Mouse (Mus musculus): Measurements from ENCODE around the gene Il17d.

Gene Il17d

GRCm38 (mm10) chr14:57535646-57536045 lies 11.1 kb downstream of the Il17d start:
- no peak for DNase-seq (ENCODE audit: low read depth)

- DNase-seq (ENCODE audit: low read depth): no peak
These were observed 12.2 kb downstream of the Il17d start for GRCm38 (mm10) chr14:57536820-57537219.

GRCm38 (mm10) chr14:57537261-57538015 lies 12.9 kb downstream of the Il17d start:
- no peak for DNase-seq (ENCODE audit: low read depth)

- no peak for DNase-seq (ENCODE audit: low read depth)
These were observed 16.1 kb downstream of the Il17d start for GRCm38 (mm10) chr14:57540683-57541082.

- DNase-seq (ENCODE audit: low read depth): no peak
These were observed 17.7 kb downstream of the Il17d start for GRCm38 (mm10) chr14:57542231-57542630.

- no peak for DNase-seq (ENCODE audit: low read depth)
These were observed 19.0 kb downstream of the Il17d start for GRCm38 (mm10) chr14:57543420-57544039.

GRCm38 (mm10) chr14:57545526-57545925 lies 20.9 kb downstream of the Il17d start:
- no peak for DNase-seq (ENCODE audit: low read depth)

GRCm38 (mm10) chr14:57546131-57546530 lies 21.6 kb downstream of the Il17d start:
- no peak for DNase-seq (ENCODE audit: low read depth)

GRCm38 (mm10) chr14:57546557-57547021 lies 22.0 kb downstream of the Il17d start:
- DNase-seq (ENCODE audit: low read depth): no peak

- DNase-seq (ENCODE audit: low read depth): no peak
These were observed 22.5 kb downstream of the Il17d start for GRCm38 (mm10) chr14:57547062-57547461.

GRCm38 (mm10) chr14:57552945-57553344 lies 28.4 kb downstream of the Il17d start:
- DNase-seq (ENCODE audit: low read depth): no peak

- DNase-seq (ENCODE audit: low read depth): no peak
These were observed 29.9 kb downstream of the Il17d start for GRCm38 (mm10) chr14:57554434-57554833.

- DNase-seq (ENCODE audit: low read depth): no peak
These were observed 31.0 kb downstream of the Il17d start for GRCm38 (mm10) chr14:57555471-57556070.

GRCm38 (mm10) chr14:57556922-57557321 lies 32.3 kb downstream of the Il17d start:
- DNase-seq (ENCODE audit: low read depth): no peak

- DNase-seq (ENCODE audit: low read depth): no peak
These were observed 41.0 kb downstream of the Il17d start for GRCm38 (mm10) chr14:57565626-57566025.

- DNase-seq (ENCODE audit: low read depth): peak; percentile 93
These were observed 46.9 kb downstream of the Il17d start, which contains the start of gene Eef1akmt1 for GRCm38 (mm10) chr14:57571155-57572133. Gene Eef1akmt1 (minus strand): TSS chr14:57571612.

- no peak for DNase-seq (ENCODE audit: low read depth)
These were observed 50.4 kb downstream of the Il17d start for GRCm38 (mm10) chr14:57574792-57575587.

GRCm38 (mm10) chr14:57576364-57577060 lies 51.9 kb downstream of the Il17d start:
- DNase-seq (ENCODE audit: low read depth): no peak

- DNase-seq (ENCODE audit: low read depth): no peak
These were observed 67.3 kb downstream of the Il17d start for GRCm38 (mm10) chr14:57591830-57592229.

Data from naive thymus-derived CD4-positive, alpha-beta T cell, adult 2 months (primary cell).